Comparison of ENCODE assay signal across 8 mouse cellular contexts in the genomic region with DNA sequence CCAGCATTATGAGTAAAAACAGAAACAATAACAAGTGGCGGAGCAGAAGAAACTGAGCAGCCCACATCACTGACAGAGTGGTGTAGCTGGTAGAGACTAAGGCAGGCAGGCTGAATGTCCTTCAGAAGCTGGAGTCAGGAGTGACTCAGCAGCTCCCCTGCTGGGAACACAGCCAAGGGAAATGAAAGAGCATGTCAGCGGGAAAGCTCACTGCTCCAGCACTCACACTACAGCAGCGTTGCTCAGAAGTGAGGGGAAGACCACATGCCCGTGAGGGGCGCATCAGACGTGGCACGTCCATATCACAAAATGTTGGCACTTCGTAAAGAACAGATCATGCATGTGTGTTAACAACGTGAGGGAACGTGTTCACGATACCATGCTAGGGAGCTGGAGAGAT. TPM values are rescaled to one million over a fixed set of nuclear protein-coding genes. Genes with fewer than 3 reads are reported as not detected.
DNase-seq lines count a peak whose midpoint lies in the region; ATAC-seq and TF ChIP-seq lines count a peak whose summit lies in the region.

No protein-coding gene starts in this region.

- H3K27me3 ChIP-seq in E14TG2a.4 (ENCODE audit: insufficient read depth, low read length), result no peaks in the 10 kb centered on the region
- H3K27me3 ChIP-seq in forebrain, embryonic 16.5 days (replicated peaks; ENCODE audit: control insufficient read depth, insufficient read depth, low read length), result peaks cover 21% of the 10 kb centered on the region
- peaks cover 27% of the 10 kb centered on the region for H3K27me3 ChIP-seq in lung, embryonic 14.5 days (ENCODE audit: insufficient read depth, low read length)

- H3K4me3 ChIP-seq in E14TG2a.4 (replicated peaks; ENCODE audit: low read length), result peak overlapping the region; percentile 32; the same call in 1 of the 2 replicates
- H3K4me3 ChIP-seq in forebrain, embryonic 16.5 days (replicated peaks; ENCODE audit: low read length), result no peak overlapping the region
- no peak overlapping the region for H3K4me3 ChIP-seq in lung, embryonic 14.5 days (ENCODE audit: low read depth, low read length)

- no peaks in the 10 kb centered on the region for H3K36me3 ChIP-seq in E14TG2a.4 (ENCODE audit: insufficient read depth, low read length)
- H3K36me3 ChIP-seq in forebrain, embryonic 16.5 days (ENCODE audit: control insufficient read depth, insufficient read depth), result no peaks in the 10 kb centered on the region
- H3K36me3 ChIP-seq in lung, embryonic 14.5 days (ENCODE audit: insufficient read depth), result no peaks in the 10 kb centered on the region

- intact Hi-C loops in heart, postnatal 36 days (cut with DNase I), result loop anchor here (10.0 kb wide), 1 partner anchor 225 kb away; a partner anchor contains a TSS

- H3K27ac ChIP-seq in forebrain, embryonic 16.5 days (ENCODE audit: low read length), result no peak overlapping the region
- H3K27ac ChIP-seq in lung, embryonic 14.5 days (ENCODE audit: low read depth), result no peak overlapping the region

- H3K4me1 ChIP-seq in E14TG2a.4 (replicated peaks; ENCODE audit: low read depth, low read length), result peaks cover 87% of the 10 kb centered on the region
- H3K4me1 ChIP-seq in forebrain, embryonic 16.5 days (replicated peaks; ENCODE audit: control insufficient read depth, insufficient read depth, low read length), result peaks cover 23% of the 10 kb centered on the region
- H3K4me1 ChIP-seq in lung, embryonic 14.5 days (ENCODE audit: insufficient read depth), result peaks cover 10% of the 10 kb centered on the region; the same call in 1 of the 2 replicates

- peak; percentile 43 for DNase-seq in c-Kit-positive CD71-positive TER-119-negative erythroid progenitor cells, embryonic 14.5 days (ENCODE audit: low read depth)
- DNase-seq in heart, postnatal 36 days, result peak; percentile 86
- peak; percentile 79 to 84 for DNase-seq in layer of hippocampus, adult 8-10 months (ENCODE audit: low spot score in 2 of 2)
- peak; percentile 95 for DNase-seq in lung, embryonic 14.5 days
- peak; percentile 86 for DNase-seq in ovary, adult 18-20 months (ENCODE audit: low spot score)
- peak; percentile 21 for DNase-seq in thymus, postnatal 0 days (ENCODE audit: low spot score)

- WGBS in forebrain, embryonic 16.5 days, result 25% methylated on average over 11 of the region's 11 CpGs
- WGBS in lung, embryonic 14.5 days, result 19% methylated on average over 11 of the region's 11 CpGs

- H3K9ac ChIP-seq in forebrain, embryonic 16.5 days (replicated peaks; ENCODE audit: low read depth, low read length), result no peak overlapping the region
- no peak overlapping the region for H3K9ac ChIP-seq in lung, embryonic 14.5 days

- ATAC-seq in forebrain, embryonic 16.5 days, result peak; percentile 78
- ATAC-seq in lung, embryonic 14.5 days (ENCODE audit: insufficient read depth), result peak; percentile 77

- no peak overlapping the region for H3K4me2 ChIP-seq in forebrain, embryonic 16.5 days (ENCODE audit: low read length)
- no peak overlapping the region; the same call in 1 of the 2 replicates for H3K4me2 ChIP-seq in lung, embryonic 14.5 days

- 0 out of 2 replicates have a peak, but pooled peaks have one; percentile 5 for TF ChIP-seq CTCF in E14TG2a.4 (conservative IDR thresholded peaks at IDR 0.05; ENCODE audit: low read length)
- peak; percentile 78 for TF ChIP-seq CTCF in lung, embryonic 14.5 days (IDR thresholded peaks at IDR 0.05; ENCODE audit: low read depth)

- no peaks in the 10 kb centered on the region for H3K9me3 ChIP-seq in E14TG2a.4 (ENCODE audit: low read length)
- H3K9me3 ChIP-seq in forebrain, embryonic 16.5 days (ENCODE audit: control insufficient read depth, low read length), result no peaks in the 10 kb centered on the region
- no peaks in the 10 kb centered on the region for H3K9me3 ChIP-seq in lung, embryonic 14.5 days (ENCODE audit: low read depth, low read length)

RNA-seq across cellular contexts. Expression of a gene that starts 3.7 kb away (rescaled TPM):
- 1.2 and 1.4 TPM in 2 replicates for polyA plus RNA-seq in forebrain, embryonic 16.5 days (2015; fragmentation: Nextera tagmentation; extraction: Ambion mirVana)
- 1 to 10 TPM; 9.0 to 9.1 TPM for total RNA-seq in heart, postnatal 36 days (2021)
- total RNA-seq in layer of hippocampus, adult 8-10 months (2022), result 10 to 100 TPM in 3 of 4 experiments, 1 to 10 TPM in 1; 8.2 to 10.6 (median 10.1) TPM
- polyA plus RNA-seq in lung, embryonic 14.5 days (2014; fragmentation: Nextera tagmentation; extraction: Ambion mirVana), result 2.8 and 3.5 TPM in 2 replicates
- 3.3 and 3.5 TPM in 2 replicates for polyA plus RNA-seq in thymus, postnatal 0 days (2015; fragmentation: Nextera tagmentation; extraction: Ambion mirVana)

Comparison
In these comparisons a context has a peak if more than half of its experiments do, and no peak if none do; other contexts are left out.
1. DNase-seq: peak in every context shown above with its lines; median percentile 95 in lung, embryonic 14.5 days; 86 in heart, postnatal 36 days; 86 in ovary, adult 18-20 months; 82 in layer of hippocampus, adult 8-10 months; 43 in c-Kit-positive CD71-positive TER-119-negative erythroid progenitor cells, embryonic 14.5 days; 21 in thymus, postnatal 0 days.